Mouse (Mus musculus) lung, postnatal 0 days (tissue): Measurements from ENCODE around the gene Pde4d. TPM values are rescaled to one million over a fixed set of nuclear protein-coding genes. Genes with fewer than 3 reads are reported as not detected.
A peak's percentile ranks its signal among the peaks of the same experiment; 100 is the strongest.

ENCODE experiments used
- ATAC-seq: fragments of 200-750 bp; cut with Nextera tagmentation; 2 replicates; pipeline ENCODE4 v1.8.0; 2017; ENCODE audit warnings: moderate library complexity
- DNase-seq: peaks from one replicate; pipeline ENCODE4 v3.0.0-alpha.2; 2016; ENCODE audit warnings: low spot score
- H3K27ac ChIP-seq: fragments of 300-500 bp; sonication (generic); 2 replicates; pipeline ENCODE4 v1.5.1; 2014; ENCODE audit warnings: antibody characterized with exemption, mild to moderate bottlenecking, low read length, mixed read lengths
- H3K27me3 ChIP-seq: fragments of 300-500 bp; sonication (generic); replicated peaks from 2 replicates; pipeline ENCODE4 v1.6.1; 2014; ENCODE audit warnings: low read length, mixed read lengths; ENCODE audit not compliant: insufficient read depth
- H3K36me3 ChIP-seq: fragments of 300-500 bp; sonication (generic); 2 replicates; pipeline ENCODE4 v1.6.1; 2014; ENCODE audit warnings: low read length, mixed read lengths; ENCODE audit not compliant: insufficient read depth
- H3K4me1 ChIP-seq: fragments of 300-500 bp; sonication (generic); 2 replicates; pipeline ENCODE4 v1.6.1; 2014; ENCODE audit warnings: antibody characterized with exemption, low read depth, low read length, mixed read lengths; ENCODE audit not compliant: insufficient read depth
- H3K4me2 ChIP-seq: fragments of 300-500 bp; sonication (generic); replicated peaks from 2 replicates; pipeline ENCODE4 v1.6.1; 2014; ENCODE audit warnings: low read depth, mild to moderate bottlenecking, low read length, moderate library complexity, mixed read lengths
- H3K4me3 ChIP-seq: fragments of 300-500 bp; sonication (generic); 2 replicates; pipeline ENCODE4 v1.5.1; 2014; ENCODE audit warnings: low read depth, low read length
- H3K9ac ChIP-seq: fragments of 300-500 bp; sonication (generic); replicated peaks from 2 replicates; pipeline ENCODE4 v1.6.1; 2014; ENCODE audit warnings: low read depth, mild to moderate bottlenecking
- H3K9me3 ChIP-seq: fragments of 300-500 bp; sonication (generic); 2 replicates; pipeline ENCODE4 v1.6.1; 2016; ENCODE audit warnings: low read length, mixed read lengths
- CTCF ChIP-seq: IDR thresholded peaks from 2 replicates; pipeline ENCODE4 v1.5.1; 2016; ENCODE audit warnings: antibody characterized with exemption, mild to moderate bottlenecking
- EP300 ChIP-seq: IDR thresholded peaks from 2 replicates; pipeline ENCODE4 v1.6.1; 2016; ENCODE audit warnings: antibody characterized with exemption, mild to moderate bottlenecking, control low read depth
- WGBS: fragments of 180-500 bp; shearing (Covaris S2); extraction: QIAGEN DNeasy Blood & Tissue Kit; methylation state at CpG from one replicate; pipeline ENCODE4 v1.1.7; 2014; 5-methylcytosine and 5-hydroxymethylcytosine counted together
- polyA plus RNA-seq: library from polyadenylated mRNA; unstranded; fragments of >200 nt; fragmentation: Nextera tagmentation; extraction: Ambion mirVana; gene quantifications from 2 replicates; pipeline ENCODE4 v1.2.1, GENCODE M21; 2015

Pde4d gene
- polyA plus RNA-seq, 1 experiment from 2014 or later, result 19.7 TPM

- no peaks in the 10 kb centered on the region for H3K9me3 ChIP-seq
- no peaks in the 10 kb centered on the region for H3K36me3 ChIP-seq
- no peaks in the 10 kb centered on the region; the same call in 1 of the 2 replicates for H3K4me1 ChIP-seq
- H3K27ac ChIP-seq, result no peak overlapping the region
- ATAC-seq (no peak), DNase-seq (no peak)
- no peak overlapping the region for H3K4me3 ChIP-seq
- 75% methylated on average over 2 of the region's 2 CpGs for WGBS
- H3K4me2 ChIP-seq, result no peak overlapping the region
- no peak overlapping the region for H3K9ac ChIP-seq
- TF ChIP-seq EP300, result no peak
- no peaks in the 10 kb centered on the region for H3K27me3 ChIP-seq
Measured at GRCm38 (mm10) chr13:109627265-109627664, 1177.5 kb downstream of the Pde4d start.

- H3K4me3 ChIP-seq, result no peak overlapping the region
- TF ChIP-seq CTCF, result no peak
- TF ChIP-seq EP300, result no peak
- H3K4me1 ChIP-seq, result no peaks in the 10 kb centered on the region; the same call in 1 of the 2 replicates
- ATAC-seq (no peak), DNase-seq (no peak)
- H3K27ac ChIP-seq, result no peak overlapping the region
- H3K36me3 ChIP-seq, result no peaks in the 10 kb centered on the region
- H3K27me3 ChIP-seq, result no peaks in the 10 kb centered on the region
- no peak overlapping the region for H3K9ac ChIP-seq
- WGBS, result 86% methylated on average over 4 of the region's 4 CpGs
- no peaks in the 10 kb centered on the region for H3K9me3 ChIP-seq
- H3K4me2 ChIP-seq, result no peak overlapping the region
Measured at GRCm38 (mm10) chr13:109628606-109629005, 1178.9 kb downstream of the Pde4d start.

GRCm38 (mm10) chr13:109629216-109629615 lies 1179.5 kb downstream of the Pde4d start:
- Histone ChIP-seq H3K36me3 (no peaks in the 10 kb centered on the region), H3K4me1 (no peaks in the 10 kb centered on the region; the same call in 1 of the 2 replicates), H3K27me3 (no peaks in the 10 kb centered on the region), H3K4me3 (no peak overlapping the region), H3K4me2 (no peak overlapping the region), H3K9me3 (no peaks in the 10 kb centered on the region), H3K27ac (no peak overlapping the region), H3K9ac (no peak overlapping the region)
- 85% methylated on average over 5 of the region's 5 CpGs for WGBS
- DNase-seq, result no peak
- TF ChIP-seq EP300 (no peak), CTCF (no peak)
- ATAC-seq, result no peak

GRCm38 (mm10) chr13:109631399-109632026 lies 1181.8 kb downstream of the Pde4d start:
- no peaks in the 10 kb centered on the region for H3K36me3 ChIP-seq
- peak overlapping the region; percentile 43 for H3K27ac ChIP-seq
- no peaks in the 10 kb centered on the region for H3K27me3 ChIP-seq
- no peak overlapping the region for H3K4me3 ChIP-seq
- no peaks in the 10 kb centered on the region for H3K9me3 ChIP-seq
- no peak overlapping the region for H3K4me2 ChIP-seq
- DNase-seq (no peak), ATAC-seq (peak; percentile 29; the same call in 1 of the 2 replicates)
- peaks cover 10% of the 10 kb centered on the region; the same call in 1 of the 2 replicates for H3K4me1 ChIP-seq
- WGBS, result 17% methylated on average over 10 of the region's 10 CpGs
- no peak overlapping the region for H3K9ac ChIP-seq
- no peak for TF ChIP-seq EP300
- no peak for TF ChIP-seq CTCF

- 25% methylated on average over 7 of the region's 7 CpGs for WGBS
- Histone ChIP-seq H3K27ac (peak overlapping the region; percentile 81), H3K36me3 (no peaks in the 10 kb centered on the region), H3K4me3 (peak overlapping the region; percentile 4; the same call in 1 of the 2 replicates), H3K9ac (no peak overlapping the region), H3K9me3 (no peaks in the 10 kb centered on the region), H3K27me3 (no peaks in the 10 kb centered on the region), H3K4me2 (peak overlapping the region; percentile 27), H3K4me1 (peaks cover 10% of the 10 kb centered on the region; the same call in 1 of the 2 replicates)
- TF ChIP-seq EP300 (peak; percentile 75), CTCF (peak; percentile 47)
- ATAC-seq (peak; percentile 95), DNase-seq (peak; percentile 86)
Measured at GRCm38 (mm10) chr13:109632387-109633036, 1182.8 kb downstream of the Pde4d start.

- TF ChIP-seq CTCF, result no peak
- no peak for TF ChIP-seq EP300
- DNase-seq, result no peak
- WGBS, result 46% methylated on average over 3 of the region's 3 CpGs
- Histone ChIP-seq H3K4me2 (peak overlapping the region; percentile 27), H3K36me3 (no peaks in the 10 kb centered on the region), H3K4me3 (peak overlapping the region; percentile 4; the same call in 1 of the 2 replicates), H3K27ac (peak overlapping the region; percentile 81), H3K4me1 (peaks cover 10% of the 10 kb centered on the region; the same call in 1 of the 2 replicates), H3K9me3 (no peaks in the 10 kb centered on the region), H3K27me3 (no peaks in the 10 kb centered on the region), H3K9ac (no peak overlapping the region)
- peak; percentile 24; the same call in 1 of the 2 replicates for ATAC-seq
Measured at GRCm38 (mm10) chr13:109633037-109633418, 1183.3 kb downstream of the Pde4d start.
